Mouse (Mus musculus): Measurements from ENCODE around the gene Sbf2.
"Not testable (repeated sequence)": the region's sequence is repeated elsewhere in the genome, so short reads cannot be mapped to it uniquely, and the experiment has no call there.

Gene Sbf2

GRCm38 (mm10) chr7:110614133-110615063 is at the start of gene Sbf2:
TSS of gene Sbf2 (minus strand) at chr7:110614922.
- DNase-seq: peak; percentile 91

GRCm38 (mm10) chr7:110658378-110658928 is 43.7 kb upstream of the Sbf2 start:
- DNase-seq: no peak

GRCm38 (mm10) chr7:110655966-110656365 is 41.2 kb upstream of the Sbf2 start:
- no peak for DNase-seq

DNA sequence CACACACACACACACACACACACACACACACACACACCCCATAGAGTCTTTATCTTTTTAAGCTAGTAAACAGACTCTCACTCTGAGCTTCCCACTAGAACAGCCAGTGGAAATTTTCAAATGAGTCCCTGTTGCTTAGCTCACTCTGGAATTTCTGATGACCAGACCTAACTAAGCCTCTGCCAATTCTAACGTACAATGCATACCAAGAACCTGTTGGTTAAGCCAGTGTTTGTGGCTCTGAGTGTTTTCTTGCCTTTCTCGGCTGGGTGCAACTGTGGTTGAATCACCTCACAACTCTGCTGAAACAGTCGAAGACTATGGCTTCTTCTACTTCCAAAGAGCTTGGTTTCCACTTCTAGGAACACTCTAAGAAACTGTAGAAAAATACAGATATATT is 40.5 kb upstream of the Sbf2 start:
- DNase-seq: no peak

DNA sequence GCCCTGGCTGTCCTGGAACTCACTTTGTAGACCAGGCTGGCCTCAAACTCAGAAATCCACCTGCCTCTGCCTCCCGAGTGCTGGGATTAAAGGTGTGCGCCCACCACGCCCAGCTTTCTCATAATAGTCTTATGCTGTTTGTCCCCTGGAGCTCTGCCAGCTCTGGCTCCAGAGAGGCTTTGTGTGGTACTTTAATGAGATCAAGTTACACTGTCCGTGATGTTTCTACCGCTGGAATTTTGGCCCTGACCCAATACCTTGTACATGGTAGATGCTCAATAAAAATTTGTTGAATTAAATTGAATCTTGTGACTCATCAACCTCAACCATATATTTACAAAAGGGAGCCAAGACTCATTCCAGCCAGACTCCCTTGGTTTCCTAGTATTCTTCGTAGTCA is 36.4 kb upstream of the Sbf2 start:
- DNase-seq: no peak

GRCm38 (mm10) chr7:110650491-110650890 is 35.8 kb upstream of the Sbf2 start:
- no peak for DNase-seq

DNA sequence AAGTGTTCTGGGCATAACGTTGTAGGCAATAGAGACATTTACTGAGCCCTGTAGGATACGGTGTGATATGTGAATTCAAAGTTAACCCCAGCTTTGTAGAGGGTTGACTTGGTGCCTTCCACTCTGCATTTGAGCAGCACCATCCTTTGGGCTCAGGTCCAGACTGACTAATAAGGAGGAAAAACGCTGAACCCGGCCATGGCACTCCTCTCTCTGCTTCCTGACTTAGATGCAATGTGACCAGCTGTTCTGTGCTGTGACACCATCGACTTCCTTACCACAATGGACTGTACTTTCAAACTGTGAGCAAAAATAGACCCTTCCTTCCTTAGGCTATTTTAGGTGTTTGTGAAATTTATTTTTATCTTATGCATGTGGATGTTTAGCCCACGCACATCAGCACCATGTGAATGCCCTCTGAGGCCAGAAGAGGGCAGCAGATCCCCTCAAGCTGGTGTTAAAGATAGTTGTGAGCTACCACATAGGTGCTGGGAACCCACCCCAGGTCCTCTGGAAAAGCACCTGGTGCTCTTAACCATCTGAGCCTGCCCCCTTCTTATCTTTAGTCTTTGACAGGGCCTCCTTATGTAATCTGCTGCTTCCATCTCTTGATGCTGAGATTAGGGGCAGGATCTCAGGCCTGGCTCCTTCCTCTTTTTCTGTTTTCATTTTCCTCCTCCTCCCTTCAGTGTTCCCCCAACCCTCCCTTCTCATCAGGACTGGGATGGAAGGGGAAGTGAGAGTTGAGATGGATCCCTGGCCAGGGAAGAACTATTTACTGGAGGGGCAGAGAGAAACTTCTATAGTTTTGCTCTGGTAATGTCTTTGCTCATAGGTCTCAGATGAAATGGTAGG is 34.6 kb upstream of the Sbf2 start:
- no peak for DNase-seq

DNA sequence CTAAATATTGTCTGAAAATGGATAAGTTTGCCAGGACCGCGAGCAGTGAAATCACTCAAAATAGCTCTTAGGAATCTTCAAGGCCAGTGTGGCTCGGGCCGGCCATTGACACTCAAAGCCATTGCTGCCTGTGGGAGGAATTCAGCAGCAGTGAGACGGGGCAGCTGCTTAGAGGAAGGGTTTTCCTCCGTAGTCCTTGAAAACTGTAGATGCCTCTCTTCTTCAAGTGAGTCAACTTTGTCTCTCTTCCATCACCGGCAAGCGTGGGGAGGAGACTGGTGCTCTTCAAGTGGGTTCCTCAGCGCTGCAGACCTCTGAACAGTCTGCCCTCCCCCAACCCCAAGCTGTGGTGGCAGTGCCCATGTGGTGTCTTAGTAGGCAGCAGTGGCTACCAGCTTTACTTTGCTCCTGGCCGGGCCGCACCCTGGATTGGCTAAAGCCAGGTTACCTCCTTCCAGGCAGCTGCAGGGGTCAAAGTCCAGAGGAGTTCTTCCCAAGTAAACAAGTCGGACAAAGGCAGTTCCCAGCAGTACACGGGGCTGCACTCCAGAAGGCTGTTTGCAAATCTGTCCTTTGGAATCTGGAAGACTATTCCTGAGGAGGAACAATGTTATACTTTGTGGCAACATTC is 33.8 kb upstream of the Sbf2 start:
- DNase-seq: no peak

- no peak for DNase-seq
Observed at GRCm38 (mm10) chr7:110647559-110648454, 33.1 kb upstream of the Sbf2 start.

- DNase-seq: no peak
Observed at GRCm38 (mm10) chr7:110646611-110647407, 32.1 kb upstream of the Sbf2 start.

DNA sequence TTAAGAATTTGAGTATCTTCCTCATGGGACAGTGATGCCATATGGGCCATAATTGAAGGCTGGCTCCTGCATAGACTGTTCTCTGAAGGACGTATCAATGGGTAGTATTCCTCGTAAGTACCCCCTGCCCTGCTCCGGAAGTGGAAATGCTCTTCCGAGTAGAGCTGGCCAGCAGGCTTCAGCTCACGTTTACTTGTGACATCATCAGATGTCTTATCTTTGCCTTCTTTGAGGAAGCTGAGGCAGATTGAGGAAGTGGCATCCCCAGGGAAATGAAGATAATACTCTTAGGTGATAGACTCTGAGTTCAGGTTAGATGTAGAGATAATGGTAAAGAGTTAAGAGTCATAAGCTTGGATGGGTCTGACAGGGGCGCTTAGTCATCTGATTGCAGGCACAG is 31.1 kb upstream of the Sbf2 start:
- DNase-seq: no peak

GRCm38 (mm10) chr7:110645311-110645710 is 30.6 kb upstream of the Sbf2 start:
- DNase-seq: peak; percentile 84

- DNase-seq: not testable (repeated sequence)
Observed at GRCm38 (mm10) chr7:110639958-110640357, 25.2 kb upstream of the Sbf2 start.

DNA sequence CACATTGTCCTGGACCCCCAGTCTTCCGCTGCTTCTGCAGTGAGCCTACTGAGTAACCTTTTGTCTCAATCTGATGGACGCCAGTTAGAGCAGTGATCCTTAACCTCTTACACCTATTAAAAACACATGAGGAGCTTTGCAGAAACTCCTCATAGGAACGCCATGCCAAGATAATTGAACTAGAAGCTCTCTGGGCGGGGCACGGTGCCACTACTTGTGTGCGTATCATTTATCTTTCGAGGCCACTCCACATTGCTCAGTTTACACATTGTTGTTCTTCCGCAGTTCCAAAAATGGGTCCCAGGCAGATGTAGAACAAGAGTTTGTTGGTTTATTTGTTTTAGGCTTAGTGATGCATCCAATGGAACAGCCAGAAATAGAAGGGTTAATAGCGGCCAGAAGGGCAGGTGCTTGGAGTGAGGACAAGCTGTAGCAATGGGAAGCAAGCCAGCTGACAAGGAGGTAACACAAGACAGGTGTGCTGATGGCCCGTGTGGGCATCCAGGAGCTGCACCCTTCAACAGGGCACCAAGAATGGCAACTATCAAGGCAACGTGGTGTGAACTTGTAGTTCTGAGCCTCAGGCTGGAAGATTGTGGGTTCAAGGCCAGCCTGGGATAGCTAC is 24.7 kb upstream of the Sbf2 start:
- no peak for DNase-seq

DNA sequence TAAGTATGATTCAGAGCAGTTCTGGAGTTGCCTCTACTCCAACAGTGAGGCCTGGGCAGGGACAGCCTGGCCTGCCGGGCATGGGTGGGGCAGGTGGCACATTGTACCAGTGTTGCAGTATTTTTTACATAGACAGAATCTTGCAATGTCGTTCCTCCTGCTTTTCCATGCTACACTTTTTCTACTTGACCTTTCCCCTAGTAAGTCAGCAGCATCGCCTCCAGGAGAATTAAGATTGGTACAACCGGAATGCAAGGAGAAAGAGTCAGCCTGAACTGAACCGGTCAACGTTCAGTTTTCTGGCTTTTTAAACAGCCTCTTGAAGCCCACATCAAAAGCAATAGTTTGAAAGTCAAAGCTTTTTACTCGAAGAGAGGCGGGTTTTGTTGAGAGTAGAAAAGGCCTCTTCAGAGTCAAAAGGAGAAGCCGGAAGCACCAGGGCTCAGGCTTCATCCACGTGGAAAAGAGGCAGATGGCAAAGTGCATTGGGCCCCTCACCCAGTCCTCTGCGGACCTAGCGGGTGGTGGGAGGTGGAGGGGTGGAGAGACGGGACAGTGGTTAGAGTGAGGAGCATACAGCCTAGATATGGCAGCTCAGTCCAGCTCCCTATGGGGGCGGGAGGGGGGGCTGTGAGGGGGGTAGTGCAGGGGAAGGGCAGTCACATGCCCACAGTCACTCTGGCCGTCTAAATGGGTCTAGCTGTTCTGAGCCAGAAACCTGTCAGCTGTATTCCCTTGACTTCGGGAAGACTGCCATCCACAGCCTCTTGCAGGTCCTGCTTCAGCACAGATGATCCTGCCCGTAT is 23.8 kb upstream of the Sbf2 start:
- DNase-seq: peak; percentile 43

GRCm38 (mm10) chr7:110636559-110636958 is 21.8 kb upstream of the Sbf2 start:
- DNase-seq: no peak

- no peak for DNase-seq
Observed at GRCm38 (mm10) chr7:110635929-110636328, 21.2 kb upstream of the Sbf2 start.

DNA sequence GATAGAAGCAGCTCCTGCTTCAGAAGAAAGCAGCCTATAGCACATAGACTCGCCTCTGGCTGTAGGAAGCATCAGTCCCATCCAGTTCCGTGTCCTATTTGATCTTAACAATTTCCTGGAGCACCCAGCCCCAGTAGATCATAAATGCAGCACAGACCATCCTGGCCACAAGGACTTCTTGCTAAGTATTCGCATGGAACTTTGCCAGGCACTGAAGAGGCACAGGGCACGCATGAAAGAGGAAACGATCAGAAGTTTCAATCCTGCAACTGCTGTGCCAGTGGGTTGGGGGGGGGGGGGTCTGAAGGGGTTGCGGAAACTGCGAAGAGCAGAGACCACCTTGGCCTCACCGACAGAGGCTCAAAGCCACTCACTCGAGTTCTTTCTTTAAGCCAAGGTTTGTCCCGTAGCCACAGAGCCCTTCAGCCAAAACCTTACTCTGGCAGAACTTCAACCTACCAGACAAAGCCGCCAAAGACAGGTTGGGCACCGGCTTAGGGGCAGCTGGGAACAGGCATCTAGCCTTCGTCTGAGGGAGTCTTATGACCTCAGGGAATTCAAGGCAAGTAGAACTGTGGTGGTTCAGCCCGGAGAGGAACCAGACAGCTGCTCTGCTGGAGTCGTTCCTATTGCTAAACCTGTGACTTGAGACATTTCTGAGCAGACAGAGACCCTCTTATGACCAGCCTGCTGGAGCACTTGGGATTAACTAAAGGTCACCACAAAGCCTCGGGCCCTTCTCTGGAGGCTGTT is 16.6 kb upstream of the Sbf2 start:
- no peak for DNase-seq

Measured in embryo, embryonic 11 days (tissue).